Mouse (Mus musculus): ENCODE measurements around the gene Nelfa. TPM values are rescaled to one million over a fixed set of nuclear protein-coding genes. Genes with fewer than 3 reads are reported as not detected.

The Nelfa gene
- polyA plus RNA-seq, 1 experiment = 24.2 TPM

GRCm38 (mm10) chr5:33903176-33903575 is 33.0 kb downstream of the Nelfa start:
- H3ac ChIP-seq (ENCODE audit: control insufficient read depth, insufficient read length, low read depth) = no peak overlapping the region
- no peak overlapping the region for H3K4me3 ChIP-seq (ENCODE audit: insufficient read depth, poor library complexity, severe bottlenecking)
- H3K27me3 ChIP-seq (ENCODE audit: control insufficient read depth, insufficient read depth, insufficient read length) = no peaks in the 10 kb centered on the region
- H3K79me3 ChIP-seq (ENCODE audit: low read depth) = no peaks in the 10 kb centered on the region
- H3K79me2 ChIP-seq (ENCODE audit: control insufficient read depth, insufficient read depth) = no peaks in the 10 kb centered on the region
- no peak for TF ChIP-seq CTCF (IDR thresholded peaks at IDR 0.05; ENCODE audit: control insufficient read depth, insufficient read depth, insufficient read length)
- no peak for TF ChIP-seq USF1 (IDR thresholded peaks at IDR 0.05; ENCODE audit: low read depth)
- TF ChIP-seq FOSL1 (IDR thresholded peaks at IDR 0.05; ENCODE audit: insufficient read depth, low read length, poor library complexity, severe bottlenecking) = no peak
- TF ChIP-seq CEBPB (IDR thresholded peaks at IDR 0.05; ENCODE audit: low read depth) = no peak
- no peak for TF ChIP-seq MAX (IDR thresholded peaks at IDR 0.05)
- no peak for TF ChIP-seq MYOG (IDR thresholded peaks at IDR 0.05; ENCODE audit: control insufficient read depth, extremely low read depth, insufficient read length)
- no peak for TF ChIP-seq MYOD1 (IDR thresholded peaks at IDR 0.05; ENCODE audit: control insufficient read depth, insufficient read length, low read depth)
- peaks cover 49% of the 10 kb centered on the region for H3K36me3 ChIP-seq (ENCODE audit: control insufficient read depth, insufficient read depth)

DNA sequence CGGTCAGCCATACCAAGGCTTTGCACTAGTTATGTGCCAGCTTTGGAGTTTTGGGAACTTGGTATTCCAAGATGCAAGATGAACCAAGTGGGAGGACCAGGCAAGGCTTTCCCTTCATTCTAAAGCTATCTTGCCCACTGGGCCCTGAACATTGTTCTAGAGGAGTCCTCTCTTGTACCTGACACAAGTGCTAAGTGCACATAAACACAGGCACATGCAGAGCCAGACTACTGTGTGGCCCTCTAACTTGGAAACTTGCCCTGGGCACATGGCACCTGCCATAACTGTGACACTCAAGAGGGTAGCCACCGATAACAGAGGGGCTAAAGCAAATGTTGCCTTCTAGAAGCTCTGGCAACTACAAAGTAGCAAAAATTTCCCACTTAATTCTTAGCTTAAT is 33.5 kb downstream of the Nelfa start:
- no peak overlapping the region for H3K4me3 ChIP-seq (ENCODE audit: insufficient read depth, poor library complexity, severe bottlenecking)
- no peak overlapping the region for H3ac ChIP-seq (ENCODE audit: control insufficient read depth, insufficient read length, low read depth)
- no peaks in the 10 kb centered on the region for H3K79me2 ChIP-seq (ENCODE audit: control insufficient read depth, insufficient read depth)
- peaks cover 54% of the 10 kb centered on the region for H3K36me3 ChIP-seq (ENCODE audit: control insufficient read depth, insufficient read depth)
- no peak for TF ChIP-seq MYOD1 (IDR thresholded peaks at IDR 0.05; ENCODE audit: control insufficient read depth, insufficient read length, low read depth)
- no peak for TF ChIP-seq USF1 (IDR thresholded peaks at IDR 0.05; ENCODE audit: low read depth)
- no peaks in the 10 kb centered on the region for H3K79me3 ChIP-seq (ENCODE audit: low read depth)
- no peaks in the 10 kb centered on the region for H3K27me3 ChIP-seq (ENCODE audit: control insufficient read depth, insufficient read depth, insufficient read length)

DNA sequence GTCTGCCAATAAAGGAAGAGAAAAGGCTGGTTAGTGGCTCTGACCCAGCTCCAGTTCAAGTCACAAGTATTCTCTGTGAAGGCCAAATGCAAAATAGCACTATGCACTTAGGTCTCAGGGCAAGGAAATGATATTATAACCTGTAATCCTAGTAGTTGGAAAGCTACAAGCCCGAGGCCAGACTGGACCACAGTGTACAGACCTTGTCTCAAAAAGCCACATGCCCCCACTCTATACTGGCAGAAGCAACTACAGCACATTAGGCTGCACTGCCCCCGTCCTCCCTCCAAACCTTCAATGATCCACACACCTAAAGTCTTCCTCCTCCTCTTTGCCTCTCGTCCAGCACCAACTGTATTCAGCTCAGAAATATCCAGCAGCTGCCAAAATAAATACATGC is 34.9 kb downstream of the Nelfa start:
- no peaks in the 10 kb centered on the region for H3K79me3 ChIP-seq (ENCODE audit: low read depth)
- H3K79me2 ChIP-seq (ENCODE audit: control insufficient read depth, insufficient read depth) = no peaks in the 10 kb centered on the region
- H3K27me3 ChIP-seq (ENCODE audit: control insufficient read depth, insufficient read depth, insufficient read length) = no peaks in the 10 kb centered on the region
- H3ac ChIP-seq (ENCODE audit: control insufficient read depth, insufficient read length, low read depth) = no peak overlapping the region
- peaks cover 67% of the 10 kb centered on the region for H3K36me3 ChIP-seq (ENCODE audit: control insufficient read depth, insufficient read depth)
- TF ChIP-seq FOSL1 (IDR thresholded peaks at IDR 0.05; ENCODE audit: insufficient read depth, low read length, poor library complexity, severe bottlenecking) (no peak), USF1 (IDR thresholded peaks at IDR 0.05; ENCODE audit: low read depth) (no peak), MYOD1 (IDR thresholded peaks at IDR 0.05; ENCODE audit: control insufficient read depth, insufficient read length, low read depth) (no peak), CEBPB (IDR thresholded peaks at IDR 0.05; ENCODE audit: low read depth) (no peak), MAX (IDR thresholded peaks at IDR 0.05) (no peak), CTCF (IDR thresholded peaks at IDR 0.05; ENCODE audit: control insufficient read depth, insufficient read depth, insufficient read length) (no peak)
- H3K4me3 ChIP-seq (ENCODE audit: insufficient read depth, poor library complexity, severe bottlenecking) = no peak overlapping the region

DNA sequence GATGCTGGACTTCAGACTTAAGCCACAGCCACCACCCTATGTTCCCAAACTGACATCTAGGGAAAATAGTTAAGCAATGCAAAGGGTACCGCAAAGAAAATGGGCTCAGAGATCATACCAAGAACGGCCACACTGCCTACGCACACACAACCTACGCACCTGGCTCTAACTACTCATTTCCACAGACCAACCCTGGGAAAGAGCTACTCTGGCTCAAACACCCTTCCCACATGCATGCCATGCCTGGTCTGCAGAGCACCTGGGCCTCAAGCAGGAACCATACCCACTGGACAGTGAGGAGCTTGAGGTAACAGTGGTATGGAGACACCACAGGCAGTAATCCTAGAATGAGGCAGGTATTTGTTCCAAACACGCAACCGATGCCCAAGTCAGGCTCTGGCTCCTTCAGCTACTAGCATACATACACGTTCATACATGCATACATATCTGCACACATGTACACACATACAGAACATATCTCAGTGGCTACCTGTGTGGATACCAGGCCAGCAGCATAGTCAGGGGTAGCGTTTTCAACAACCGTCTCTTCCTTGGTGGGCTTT is 35.4 kb downstream of the Nelfa start:
- Histone ChIP-seq H3K79me2 (ENCODE audit: control insufficient read depth, insufficient read depth) (no peaks in the 10 kb centered on the region), H3K4me3 (ENCODE audit: insufficient read depth, poor library complexity, severe bottlenecking) (no peak overlapping the region), H3K27me3 (ENCODE audit: control insufficient read depth, insufficient read depth, insufficient read length) (no peaks in the 10 kb centered on the region), H3K36me3 (ENCODE audit: control insufficient read depth, insufficient read depth) (peaks cover 71% of the 10 kb centered on the region), H3ac (ENCODE audit: control insufficient read depth, insufficient read length, low read depth) (no peak overlapping the region), H3K79me3 (ENCODE audit: low read depth) (no peaks in the 10 kb centered on the region)
- TF ChIP-seq FOSL1 (IDR thresholded peaks at IDR 0.05; ENCODE audit: insufficient read depth, low read length, poor library complexity, severe bottlenecking) = no peak
- TF ChIP-seq CEBPB (IDR thresholded peaks at IDR 0.05; ENCODE audit: low read depth) = no peak
- no peak for TF ChIP-seq MYOD1 (IDR thresholded peaks at IDR 0.05; ENCODE audit: control insufficient read depth, insufficient read length, low read depth)
- no peak for TF ChIP-seq MAX (IDR thresholded peaks at IDR 0.05)
- no peak for TF ChIP-seq MYOG (IDR thresholded peaks at IDR 0.05; ENCODE audit: control insufficient read depth, extremely low read depth, insufficient read length)
- TF ChIP-seq USF1 (IDR thresholded peaks at IDR 0.05; ENCODE audit: low read depth) = no peak
- TF ChIP-seq CTCF (IDR thresholded peaks at IDR 0.05; ENCODE audit: control insufficient read depth, insufficient read depth, insufficient read length) = no peak

- H3ac ChIP-seq (ENCODE audit: control insufficient read depth, insufficient read length, low read depth) = no peak overlapping the region
- H3K4me3 ChIP-seq (ENCODE audit: insufficient read depth, poor library complexity, severe bottlenecking) = no peak overlapping the region
- H3K27me3 ChIP-seq (ENCODE audit: control insufficient read depth, insufficient read depth, insufficient read length) = no peaks in the 10 kb centered on the region
- H3K79me3 ChIP-seq (ENCODE audit: low read depth) = no peaks in the 10 kb centered on the region
- TF ChIP-seq CEBPB (IDR thresholded peaks at IDR 0.05; ENCODE audit: low read depth) (no peak), MYOD1 (IDR thresholded peaks at IDR 0.05; ENCODE audit: control insufficient read depth, insufficient read length, low read depth) (no peak), USF1 (IDR thresholded peaks at IDR 0.05; ENCODE audit: low read depth) (no peak), CTCF (IDR thresholded peaks at IDR 0.05; ENCODE audit: control insufficient read depth, insufficient read depth, insufficient read length) (no peak), MYOG (IDR thresholded peaks at IDR 0.05; ENCODE audit: control insufficient read depth, extremely low read depth, insufficient read length) (no peak), MAX (IDR thresholded peaks at IDR 0.05) (no peak), FOSL1 (IDR thresholded peaks at IDR 0.05; ENCODE audit: insufficient read depth, low read length, poor library complexity, severe bottlenecking) (no peak)
- H3K36me3 ChIP-seq (ENCODE audit: control insufficient read depth, insufficient read depth) = peaks cover 77% of the 10 kb centered on the region
- no peaks in the 10 kb centered on the region for H3K79me2 ChIP-seq (ENCODE audit: control insufficient read depth, insufficient read depth)
Observed at GRCm38 (mm10) chr5:33900101-33900500, 36.1 kb downstream of the Nelfa start.

- H3K79me3 ChIP-seq (ENCODE audit: low read depth) = no peaks in the 10 kb centered on the region
- no peaks in the 10 kb centered on the region for H3K79me2 ChIP-seq (ENCODE audit: control insufficient read depth, insufficient read depth)
- H3ac ChIP-seq (ENCODE audit: control insufficient read depth, insufficient read length, low read depth) = no peak overlapping the region
- peaks cover 86% of the 10 kb centered on the region for H3K36me3 ChIP-seq (ENCODE audit: control insufficient read depth, insufficient read depth)
- no peak overlapping the region for H3K4me3 ChIP-seq (ENCODE audit: insufficient read depth, poor library complexity, severe bottlenecking)
- TF ChIP-seq MAX (IDR thresholded peaks at IDR 0.05) (no peak), CEBPB (IDR thresholded peaks at IDR 0.05; ENCODE audit: low read depth) (no peak), FOSL1 (IDR thresholded peaks at IDR 0.05; ENCODE audit: insufficient read depth, low read length, poor library complexity, severe bottlenecking) (no peak), MYOG (IDR thresholded peaks at IDR 0.05; ENCODE audit: control insufficient read depth, extremely low read depth, insufficient read length) (no peak), USF1 (IDR thresholded peaks at IDR 0.05; ENCODE audit: low read depth) (no peak), CTCF (IDR thresholded peaks at IDR 0.05; ENCODE audit: control insufficient read depth, insufficient read depth, insufficient read length) (no peak), MYOD1 (IDR thresholded peaks at IDR 0.05; ENCODE audit: control insufficient read depth, insufficient read length, low read depth) (no peak)
- no peaks in the 10 kb centered on the region for H3K27me3 ChIP-seq (ENCODE audit: control insufficient read depth, insufficient read depth, insufficient read length)
Observed at GRCm38 (mm10) chr5:33899245-33899644, 37.0 kb downstream of the Nelfa start.

All from C2C12 (cell line).